Mouse (Mus musculus): ENCODE results near the gene Focad.

DNA sequence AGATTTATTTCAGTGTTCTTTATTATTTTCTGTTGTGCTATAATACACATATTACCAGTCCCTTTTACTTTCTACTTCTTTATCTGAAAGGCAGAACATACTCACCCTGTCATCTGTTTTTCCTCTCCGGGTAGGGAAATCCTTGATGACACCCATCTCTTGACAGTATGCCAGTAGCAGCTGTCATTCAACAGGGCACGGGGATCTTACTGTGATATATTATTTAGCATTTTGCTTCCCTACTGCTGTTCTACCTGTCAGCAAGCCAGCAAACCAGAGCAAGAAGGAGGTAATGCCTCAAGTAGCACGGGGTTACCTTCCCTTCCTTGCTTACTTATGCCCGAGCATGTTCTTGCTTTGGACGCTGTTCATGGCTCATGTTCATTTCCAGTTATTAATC is 99.8 kb downstream of the Focad start:
- no peak for TF ChIP-seq POLR2A (IDR thresholded peaks at IDR 0.05; ENCODE audit: low read depth, low read length)
- TF ChIP-seq CTCF (conservative IDR thresholded peaks at IDR 0.05; ENCODE audit: insufficient read depth, insufficient read length, low read depth, low read length), result no peak

All from kidney, adult 2 months (tissue).